Mouse (Mus musculus) urinary bladder, postnatal 14 days (tissue): ENCODE results near the gene Crb2.

Source experiments
- DNase-seq: peaks from one replicate; pipeline ENCODE4 v3.0.0; 2021; ENCODE audit warnings: low spot score

The Crb2 gene

GRCm38 (mm10) chr2:37776016-37776415, at the start of gene Crb2:
TSS of gene Crb2 (plus strand) at chr2:37776249.
- DNase-seq, result no peak

GRCm38 (mm10) chr2:37731241-37731801, 44.7 kb upstream of the Crb2 start:
- DNase-seq, result no peak

GRCm38 (mm10) chr2:37734979-37735806, 40.9 kb upstream of the Crb2 start:
- DNase-seq, result no peak

- no peak for DNase-seq
Observed at GRCm38 (mm10) chr2:37735807-37736188, 40.3 kb upstream of the Crb2 start.

- DNase-seq, result no peak
Observed at GRCm38 (mm10) chr2:37741806-37742554, 34.1 kb upstream of the Crb2 start.

GRCm38 (mm10) chr2:37744773-37745395, 31.2 kb upstream of the Crb2 start:
- DNase-seq, result no peak

GRCm38 (mm10) chr2:37746293-37747049, 29.6 kb upstream of the Crb2 start:
- peak; percentile 25 for DNase-seq

GRCm38 (mm10) chr2:37747909-37748308, 28.1 kb upstream of the Crb2 start:
- DNase-seq, result no peak

- peak; percentile 65 for DNase-seq
Observed at GRCm38 (mm10) chr2:37748442-37749066, 27.5 kb upstream of the Crb2 start.

GRCm38 (mm10) chr2:37749323-37749722, 26.7 kb upstream of the Crb2 start:
- no peak for DNase-seq

GRCm38 (mm10) chr2:37751114-37751513, 24.9 kb upstream of the Crb2 start:
- DNase-seq, result peak; percentile 70

- no peak for DNase-seq
Observed at GRCm38 (mm10) chr2:37756220-37756930, 19.7 kb upstream of the Crb2 start.

- DNase-seq, result no peak
Observed at GRCm38 (mm10) chr2:37757016-37757415, 19.0 kb upstream of the Crb2 start.

- DNase-seq, result no peak
Observed at GRCm38 (mm10) chr2:37757784-37758183, 18.3 kb upstream of the Crb2 start.

GRCm38 (mm10) chr2:37758343-37759015, 17.6 kb upstream of the Crb2 start:
- DNase-seq, result no peak

- DNase-seq, result no peak
Observed at GRCm38 (mm10) chr2:37760633-37761032, 15.4 kb upstream of the Crb2 start.

- no peak for DNase-seq
Observed at GRCm38 (mm10) chr2:37763638-37764037, 12.4 kb upstream of the Crb2 start.

GRCm38 (mm10) chr2:37764514-37764913, 11.5 kb upstream of the Crb2 start:
- no peak for DNase-seq

- DNase-seq, result no peak
Observed at GRCm38 (mm10) chr2:37765082-37765483, 11.0 kb upstream of the Crb2 start.
